Mouse (Mus musculus) cerebellum, adult 2 months (tissue): ENCODE measurements around the gene Slc17a8.

Experiments
- CTCF ChIP-seq: fragments of 200-500 bp; IDR thresholded peaks from 2 replicates; pipeline ENCODE4 v1.5.1; 2011; ENCODE audit warnings: low read depth, mild to moderate bottlenecking, control low read depth, low read length, moderate library complexity, borderline replicate concordance; ENCODE audit not compliant: insufficient read depth
- POLR2A ChIP-seq: fragments of 200-500 bp; IDR thresholded peaks from 2 replicates; pipeline ENCODE4 v1.6.1; 2011; ENCODE audit warnings: low read length, control low read depth, borderline replicate concordance; ENCODE audit not compliant: insufficient read depth

GRCm38 (mm10) chr10:89543867-89544266 lies 77.2 kb downstream of the Slc17a8 start:
- TF ChIP-seq CTCF (no peak), POLR2A (no peak)
